Mouse (Mus musculus) gastrocnemius, postnatal 4 days (tissue): ENCODE data around the gene Aph1c. TPM values are rescaled to one million over a fixed set of nuclear protein-coding genes. Genes with fewer than 3 reads are reported as not detected.
"Not testable (repeated sequence)": the region's sequence is repeated elsewhere in the genome, so short reads cannot be mapped to it uniquely, and the experiment has no call there.

Experiments used
- DNase-seq, 2 experiments: peaks; one replicate each; pipeline ENCODE4 v3.0.0; 2021 to 2022; ENCODE audit warnings: low spot score in 2 of 2, mixed read lengths in 2 of 2
- total RNA-seq, 2 experiments: library from RNA; stranded (reverse); gene quantifications; 2 replicates each; pipeline ENCODE4 v1.2.3; 2021

Aph1c gene
- total RNA-seq, 2 experiments from 2014 or later = 0.80 to 0.98 TPM

- peak in 1 of 2 experiments; percentile 10 for DNase-seq
Measured at GRCm38 (mm10) chr9:66833851-66834250, 675 bp downstream of the Aph1c start.

- DNase-seq = no peak
Measured at GRCm38 (mm10) chr9:66832366-66832908, 2.1 kb downstream of the Aph1c start.

- no peak for DNase-seq
Measured at GRCm38 (mm10) chr9:66825990-66826389, 8.5 kb downstream of the Aph1c start.

- DNase-seq = not testable (repeated sequence)
Measured at GRCm38 (mm10) chr9:66822255-66822654, 12.3 kb downstream of the Aph1c start.

GRCm38 (mm10) chr9:66820996-66821395, 13.5 kb downstream of the Aph1c start:
- DNase-seq = no peak

GRCm38 (mm10) chr9:66813392-66813791, 21.1 kb downstream of the Aph1c start:
- DNase-seq = no peak

- not testable (repeated sequence) for DNase-seq
Measured at GRCm38 (mm10) chr9:66805951-66806350, 28.6 kb downstream of the Aph1c start.

- DNase-seq = no peak
Measured at GRCm38 (mm10) chr9:66801947-66802346, 32.6 kb downstream of the Aph1c start.

GRCm38 (mm10) chr9:66796739-66797138, 37.8 kb downstream of the Aph1c start, which contains the start of gene Gm10647:
TSS of gene Gm10647 (plus strand) at chr9:66797039.
- no peak for DNase-seq

- DNase-seq = peak; percentile 84 to 95
Measured at GRCm38 (mm10) chr9:66795464-66796324, 38.8 kb downstream of the Aph1c start, which contains the start of gene Aph1b. TSS of gene Aph1b (minus strand) at chr9:66795490.

- no peak for DNase-seq
Measured at GRCm38 (mm10) chr9:66794629-66795463, 39.7 kb downstream of the Aph1c start.

GRCm38 (mm10) chr9:66787821-66788220, 46.7 kb downstream of the Aph1c start:
- no peak for DNase-seq

- DNase-seq = not testable (repeated sequence)
Measured at GRCm38 (mm10) chr9:66784552-66784951, 50.0 kb downstream of the Aph1c start.

GRCm38 (mm10) chr9:66770701-66771100, 63.8 kb downstream of the Aph1c start:
- no peak for DNase-seq

GRCm38 (mm10) chr9:66769275-66769674, 65.3 kb downstream of the Aph1c start:
- DNase-seq = no peak

- DNase-seq = no peak
Measured at GRCm38 (mm10) chr9:66768721-66769120, 65.8 kb downstream of the Aph1c start.

Other genes with a start within 250 kb of the Aph1c start
- gene Usp3, start 241.6 kb downstream of the Aph1c start, total RNA-seq = 10 to 100 TPM; 33.3 to 35.8 TPM
- gene Car12, start 121.0 kb downstream of the Aph1c start, total RNA-seq = 1 to 10 TPM; 1.4 to 2.2 TPM
- gene Aph1b, start 39.2 kb downstream of the Aph1c start, total RNA-seq = 1 to 10 TPM; 3.9 to 5.3 TPM
- gene Gm10647, start 37.7 kb downstream of the Aph1c start, total RNA-seq = under 1 TPM; 0.13 to 0.44 TPM
- gene Rab8b, start 85.0 kb upstream of the Aph1c start, total RNA-seq = 10 to 100 TPM; 20.3 to 20.6 TPM
- 100 to 1,000 TPM; 185 to 210 TPM for gene Rps27l, start 111.4 kb upstream of the Aph1c start, total RNA-seq
- 10 to 100 TPM; 13.5 to 17.5 TPM for gene Lactb, start 140.8 kb upstream of the Aph1c start, total RNA-seq
- 1,000 to 10,000 TPM; 7,029 to 7,975 TPM for gene Tpm1, start 214.7 kb upstream of the Aph1c start, total RNA-seq